Mouse (Mus musculus) liver, embryonic 15.5 days (tissue): Measurements from ENCODE around the gene Kcnj10. TPM values are rescaled to one million over a fixed set of nuclear protein-coding genes. Genes with fewer than 3 reads are reported as not detected.

ENCODE experiments used
- ATAC-seq: fragments of 200-750 bp; cut with Nextera tagmentation; 2 replicates; pipeline ENCODE4 v1.8.0; 2017; ENCODE audit warnings: moderate number of reproducible peaks, mild to moderate bottlenecking, moderate library complexity; ENCODE audit not compliant: insufficient read depth
- H3K27ac ChIP-seq: fragments of 300-500 bp; sonication (generic); replicated peaks from 2 replicates; pipeline ENCODE4 v1.5.1; 2015; ENCODE audit warnings: mild to moderate bottlenecking, inconsistent platforms
- H3K27me3 ChIP-seq: fragments of 300-500 bp; sonication (generic); 2 replicates; pipeline ENCODE4 v1.6.1; 2015; ENCODE audit warnings: mild to moderate bottlenecking, inconsistent platforms
- H3K36me3 ChIP-seq: fragments of 300-500 bp; sonication (generic); replicated peaks from 2 replicates; pipeline ENCODE4 v1.6.1; 2015; ENCODE audit warnings: moderate library complexity, mild to moderate bottlenecking, inconsistent platforms
- H3K4me1 ChIP-seq: fragments of 300-500 bp; sonication (generic); replicated peaks from 2 replicates; pipeline ENCODE4 v1.6.1; 2015; ENCODE audit warnings: inconsistent platforms
- H3K4me2 ChIP-seq: fragments of 300-500 bp; sonication (generic); 2 replicates; pipeline ENCODE4 v1.6.1; 2015; ENCODE audit warnings: moderate library complexity, mild to moderate bottlenecking, inconsistent platforms
- H3K4me3 ChIP-seq: fragments of 300-500 bp; sonication (generic); replicated peaks from 2 replicates; pipeline ENCODE4 v1.5.1; 2015; ENCODE audit warnings: mild to moderate bottlenecking, inconsistent platforms
- H3K9ac ChIP-seq: fragments of 300-500 bp; sonication (generic); 2 replicates; pipeline ENCODE4 v1.6.1; 2015; ENCODE audit warnings: moderate library complexity, mild to moderate bottlenecking, inconsistent platforms
- H3K9me3 ChIP-seq: fragments of 300-500 bp; sonication (generic); replicated peaks from 2 replicates; pipeline ENCODE4 v1.6.1; 2016; ENCODE audit warnings: inconsistent platforms
- WGBS: fragments of 180-500 bp; shearing (Covaris S2); methylation state at CpG from one replicate; pipeline ENCODE4 v1.1.7; 2015; ENCODE audit warnings: mixed read lengths; ENCODE audit not compliant: insufficient replicate concordance; 5-methylcytosine and 5-hydroxymethylcytosine counted together
- polyA plus RNA-seq: library from polyadenylated mRNA; unstranded; fragments of >200 nt; fragmentation: Nextera tagmentation; extraction: Ambion mirVana; gene quantifications from 2 replicates; pipeline ENCODE4 v1.2.1, GENCODE M21; 2015

Gene Kcnj10
- polyA plus RNA-seq, 1 experiment from 2014 or later: 0.09 TPM

GRCm38 (mm10) chr1:172332925-172333324 is 8.1 kb upstream of the Kcnj10 start:
- Histone ChIP-seq H3K4me2 (no peak overlapping the region), H3K36me3 (no peaks in the 10 kb centered on the region), H3K9me3 (no peaks in the 10 kb centered on the region), H3K27ac (no peak overlapping the region), H3K27me3 (peaks cover 89% of the 10 kb centered on the region), H3K4me3 (no peak overlapping the region), H3K9ac (no peak overlapping the region), H3K4me1 (no peaks in the 10 kb centered on the region)
- ATAC-seq: no peak
- 50% methylated on average over 2 of the region's 2 CpGs for WGBS

- H3K4me3 ChIP-seq: no peak overlapping the region
- no peaks in the 10 kb centered on the region for H3K9me3 ChIP-seq
- 25% methylated on average over 3 of the region's 3 CpGs for WGBS
- no peaks in the 10 kb centered on the region for H3K4me1 ChIP-seq
- H3K36me3 ChIP-seq: no peaks in the 10 kb centered on the region
- H3K27ac ChIP-seq: no peak overlapping the region
- no peak overlapping the region for H3K9ac ChIP-seq
- peaks cover 89% of the 10 kb centered on the region for H3K27me3 ChIP-seq
- no peak overlapping the region for H3K4me2 ChIP-seq
- no peak for ATAC-seq
Observed at GRCm38 (mm10) chr1:172333512-172333911, 7.5 kb upstream of the Kcnj10 start.

GRCm38 (mm10) chr1:172335804-172336203 is 5.2 kb upstream of the Kcnj10 start:
- Histone ChIP-seq H3K36me3 (no peaks in the 10 kb centered on the region), H3K9ac (no peak overlapping the region), H3K27me3 (peaks cover 86% of the 10 kb centered on the region), H3K9me3 (no peaks in the 10 kb centered on the region), H3K27ac (no peak overlapping the region), H3K4me2 (no peak overlapping the region), H3K4me1 (peaks cover 4% of the 10 kb centered on the region), H3K4me3 (no peak overlapping the region)
- WGBS: 39% methylated on average over 15 of the region's 15 CpGs
- ATAC-seq: no peak

- no peak overlapping the region for H3K4me2 ChIP-seq
- ATAC-seq: no peak
- H3K27me3 ChIP-seq: peaks cover 90% of the 10 kb centered on the region
- peaks cover 11% of the 10 kb centered on the region for H3K4me1 ChIP-seq
- no peaks in the 10 kb centered on the region for H3K36me3 ChIP-seq
- H3K27ac ChIP-seq: no peak overlapping the region
- no peak overlapping the region for H3K4me3 ChIP-seq
- no peak overlapping the region for H3K9ac ChIP-seq
- WGBS: 21% methylated on average over 2 of the region's 2 CpGs
- no peaks in the 10 kb centered on the region for H3K9me3 ChIP-seq
Observed at GRCm38 (mm10) chr1:172337411-172338185, 3.4 kb upstream of the Kcnj10 start.

GRCm38 (mm10) chr1:172341386-172341785 is 376 bp downstream of the Kcnj10 start:
- H3K9ac ChIP-seq: no peak overlapping the region
- no peak overlapping the region for H3K27ac ChIP-seq
- ATAC-seq: peak; percentile 22; the same call in 1 of the 2 replicates
- 20% methylated on average over 10 of the region's 10 CpGs for WGBS
- H3K9me3 ChIP-seq: no peaks in the 10 kb centered on the region
- no peaks in the 10 kb centered on the region for H3K36me3 ChIP-seq
- peak overlapping the region; percentile 49 for H3K4me3 ChIP-seq
- H3K27me3 ChIP-seq: peaks cover 67% of the 10 kb centered on the region
- H3K4me1 ChIP-seq: peaks cover 12% of the 10 kb centered on the region
- H3K4me2 ChIP-seq: peak overlapping the region; percentile 71

GRCm38 (mm10) chr1:172342729-172343128 is 1.7 kb downstream of the Kcnj10 start:
- no peak for ATAC-seq
- H3K36me3 ChIP-seq: no peaks in the 10 kb centered on the region
- H3K4me3 ChIP-seq: no peak overlapping the region
- no peaks in the 10 kb centered on the region for H3K9me3 ChIP-seq
- H3K27ac ChIP-seq: no peak overlapping the region
- H3K4me1 ChIP-seq: peaks cover 21% of the 10 kb centered on the region
- H3K4me2 ChIP-seq: no peak overlapping the region
- no peak overlapping the region for H3K9ac ChIP-seq
- H3K27me3 ChIP-seq: peaks cover 57% of the 10 kb centered on the region
- WGBS: 78% methylated on average over 3 of the region's 3 CpGs

- Histone ChIP-seq H3K4me3 (no peak overlapping the region), H3K27me3 (peaks cover 51% of the 10 kb centered on the region), H3K9me3 (no peaks in the 10 kb centered on the region), H3K4me1 (peaks cover 21% of the 10 kb centered on the region), H3K36me3 (no peaks in the 10 kb centered on the region), H3K9ac (no peak overlapping the region), H3K27ac (no peak overlapping the region), H3K4me2 (no peak overlapping the region)
- 45% methylated on average over 3 of the region's 3 CpGs for WGBS
- no peak for ATAC-seq
Observed at GRCm38 (mm10) chr1:172343914-172344313, 2.9 kb downstream of the Kcnj10 start.

GRCm38 (mm10) chr1:172344820-172345219 is 3.8 kb downstream of the Kcnj10 start:
- Histone ChIP-seq H3K27me3 (peaks cover 51% of the 10 kb centered on the region), H3K4me3 (no peak overlapping the region), H3K36me3 (no peaks in the 10 kb centered on the region), H3K9ac (no peak overlapping the region), H3K4me1 (peaks cover 21% of the 10 kb centered on the region), H3K27ac (no peak overlapping the region), H3K9me3 (no peaks in the 10 kb centered on the region), H3K4me2 (no peak overlapping the region)
- 56% methylated on average over 7 of the region's 7 CpGs for WGBS
- ATAC-seq: no peak

- no peak overlapping the region for H3K9ac ChIP-seq
- no peak overlapping the region for H3K4me3 ChIP-seq
- ATAC-seq: peak; percentile 32
- H3K9me3 ChIP-seq: no peaks in the 10 kb centered on the region
- WGBS: 63% methylated on average over 10 of the region's 10 CpGs
- peaks cover 10% of the 10 kb centered on the region for H3K4me1 ChIP-seq
- H3K27ac ChIP-seq: no peak overlapping the region
- no peaks in the 10 kb centered on the region for H3K36me3 ChIP-seq
- H3K4me2 ChIP-seq: no peak overlapping the region
- H3K27me3 ChIP-seq: peaks cover 52% of the 10 kb centered on the region
Observed at GRCm38 (mm10) chr1:172346707-172347106, 5.7 kb downstream of the Kcnj10 start.

- peaks cover 50% of the 10 kb centered on the region for H3K27me3 ChIP-seq
- no peaks in the 10 kb centered on the region for H3K9me3 ChIP-seq
- peaks cover 10% of the 10 kb centered on the region for H3K4me1 ChIP-seq
- no peak overlapping the region for H3K9ac ChIP-seq
- WGBS: 67% methylated on average over 12 of the region's 12 CpGs
- H3K27ac ChIP-seq: no peak overlapping the region
- ATAC-seq: no peak
- no peak overlapping the region for H3K4me2 ChIP-seq
- no peak overlapping the region for H3K4me3 ChIP-seq
- H3K36me3 ChIP-seq: no peaks in the 10 kb centered on the region
Observed at GRCm38 (mm10) chr1:172347382-172347781, 6.4 kb downstream of the Kcnj10 start.

- 70% methylated on average over 5 of the region's 5 CpGs for WGBS
- peaks cover 37% of the 10 kb centered on the region for H3K27me3 ChIP-seq
- no peak overlapping the region for H3K9ac ChIP-seq
- peaks cover 10% of the 10 kb centered on the region for H3K4me1 ChIP-seq
- ATAC-seq: no peak
- H3K4me2 ChIP-seq: no peak overlapping the region
- no peaks in the 10 kb centered on the region for H3K9me3 ChIP-seq
- H3K27ac ChIP-seq: no peak overlapping the region
- no peaks in the 10 kb centered on the region for H3K36me3 ChIP-seq
- H3K4me3 ChIP-seq: no peak overlapping the region
Observed at GRCm38 (mm10) chr1:172349504-172349903, 8.5 kb downstream of the Kcnj10 start.
